Mouse (Mus musculus) midbrain, postnatal 0 days (tissue): ENCODE data around the gene Col4a3bp. TPM values are rescaled to one million over a fixed set of nuclear protein-coding genes. Genes with fewer than 3 reads are reported as not detected.

ENCODE experiments used
- ATAC-seq: fragments of 200-750 bp; cut with Nextera tagmentation; 2 replicates; pipeline ENCODE4 v1.8.0; 2017; ENCODE audit warnings: moderate number of reproducible peaks, mild to moderate bottlenecking, moderate TSS enrichment, moderate library complexity; ENCODE audit not compliant: low FRiP score
- DNase-seq: peaks from one replicate; pipeline ENCODE4 v3.0.0-alpha.2; 2015; ENCODE audit warnings: low spot score
- H3K27ac ChIP-seq: fragments of 300-500 bp; sonication (generic); 2 replicates; pipeline ENCODE4 v1.5.1; 2014; ENCODE audit warnings: low read depth, mild to moderate bottlenecking, low read length, mixed read lengths
- H3K27me3 ChIP-seq: fragments of 300-500 bp; sonication (generic); 2 replicates; pipeline ENCODE4 v1.6.1; 2014; ENCODE audit warnings: low read length, control low read depth, mixed read lengths; ENCODE audit not compliant: insufficient read depth
- H3K36me3 ChIP-seq: fragments of 300-500 bp; sonication (generic); 2 replicates; pipeline ENCODE4 v1.6.1; 2014; ENCODE audit warnings: low read length, control low read depth, mixed read lengths; ENCODE audit not compliant: insufficient read depth
- H3K4me1 ChIP-seq: fragments of 300-500 bp; sonication (generic); 2 replicates; pipeline ENCODE4 v1.6.1; 2014; ENCODE audit warnings: mild to moderate bottlenecking, control low read depth, antibody characterized with exemption, low read length, mixed read lengths; ENCODE audit not compliant: insufficient read depth
- H3K4me2 ChIP-seq: fragments of 300-500 bp; sonication (generic); 2 replicates; pipeline ENCODE4 v1.6.1; 2014; ENCODE audit warnings: low read depth, mild to moderate bottlenecking, low read length, mixed read lengths; ENCODE audit not compliant: poor library complexity, severe bottlenecking
- H3K4me3 ChIP-seq: fragments of 300-500 bp; sonication (generic); 2 replicates; pipeline ENCODE4 v1.5.1; 2014; ENCODE audit warnings: low read depth, mild to moderate bottlenecking, low read length, moderate library complexity
- H3K9ac ChIP-seq: fragments of 300-500 bp; sonication (generic); replicated peaks from 2 replicates; pipeline ENCODE4 v1.6.1; 2014; ENCODE audit warnings: mild to moderate bottlenecking, low read length, moderate library complexity, mixed read lengths; ENCODE audit not compliant: poor library complexity, severe bottlenecking
- H3K9me3 ChIP-seq: fragments of 300-500 bp; sonication (generic); 2 replicates; pipeline ENCODE4 v1.6.1; 2016; ENCODE audit warnings: low read length, control low read depth
- CTCF ChIP-seq: IDR thresholded peaks from 2 replicates; pipeline ENCODE4 v1.5.1; 2016; ENCODE audit warnings: antibody characterized with exemption, mild to moderate bottlenecking
- WGBS: fragments of 180-500 bp; shearing (Covaris S2); extraction: QIAGEN DNeasy Blood & Tissue Kit; methylation state at CpG from one replicate; pipeline ENCODE4 v1.1.7; 2014; 5-methylcytosine and 5-hydroxymethylcytosine counted together
- polyA plus RNA-seq: library from polyadenylated mRNA; unstranded; fragments of >200 nt; fragmentation: Nextera tagmentation; extraction: Ambion mirVana; gene quantifications from 2 replicates; pipeline ENCODE4 v1.2.1, GENCODE M21; 2015
- total RNA-seq: library from RNA; depleted of rRNA; stranded (reverse); fragments of >200 nt; gene quantifications from 2 replicates; pipeline ENCODE4 v1.2.3, GENCODE M21; 2014

Col4a3bp gene
- total and polyA plus RNA-seq, 2 experiments from 2014 or later = 9.6 to 43.4 TPM

GRCm38 (mm10) chr13:96670406-96671077 lies 128.1 kb downstream of the Col4a3bp start, which contains the start of gene Hmgcr:
TSS of gene Hmgcr (minus strand) at chr13:96670936.
- H3K4me3 ChIP-seq = peak within 1 kb of the TSS; percentile 99
- peak within 1 kb of the TSS; percentile 80 for H3K4me2 ChIP-seq
- H3K4me1 ChIP-seq = peaks cover 11% of the 10 kb centered on the region; the same call in 1 of the 2 replicates
- no peaks in the 10 kb centered on the region for H3K9me3 ChIP-seq
- peak within 1 kb of the TSS; percentile 96 for H3K9ac ChIP-seq
- H3K36me3 ChIP-seq = peaks cover 5% of the 10 kb centered on the region
- TF ChIP-seq CTCF = 0 out of 2 replicates have a peak, but pooled peaks have one; percentile 1
- H3K27me3 ChIP-seq = no peaks in the 10 kb centered on the region
- peak; percentile 100 for ATAC-seq
- DNase-seq = peak; percentile 99
- peak within 1 kb of the TSS; percentile 96 for H3K27ac ChIP-seq
- WGBS = under 1% methylated on average over 57 of the region's 70 CpGs

DNA sequence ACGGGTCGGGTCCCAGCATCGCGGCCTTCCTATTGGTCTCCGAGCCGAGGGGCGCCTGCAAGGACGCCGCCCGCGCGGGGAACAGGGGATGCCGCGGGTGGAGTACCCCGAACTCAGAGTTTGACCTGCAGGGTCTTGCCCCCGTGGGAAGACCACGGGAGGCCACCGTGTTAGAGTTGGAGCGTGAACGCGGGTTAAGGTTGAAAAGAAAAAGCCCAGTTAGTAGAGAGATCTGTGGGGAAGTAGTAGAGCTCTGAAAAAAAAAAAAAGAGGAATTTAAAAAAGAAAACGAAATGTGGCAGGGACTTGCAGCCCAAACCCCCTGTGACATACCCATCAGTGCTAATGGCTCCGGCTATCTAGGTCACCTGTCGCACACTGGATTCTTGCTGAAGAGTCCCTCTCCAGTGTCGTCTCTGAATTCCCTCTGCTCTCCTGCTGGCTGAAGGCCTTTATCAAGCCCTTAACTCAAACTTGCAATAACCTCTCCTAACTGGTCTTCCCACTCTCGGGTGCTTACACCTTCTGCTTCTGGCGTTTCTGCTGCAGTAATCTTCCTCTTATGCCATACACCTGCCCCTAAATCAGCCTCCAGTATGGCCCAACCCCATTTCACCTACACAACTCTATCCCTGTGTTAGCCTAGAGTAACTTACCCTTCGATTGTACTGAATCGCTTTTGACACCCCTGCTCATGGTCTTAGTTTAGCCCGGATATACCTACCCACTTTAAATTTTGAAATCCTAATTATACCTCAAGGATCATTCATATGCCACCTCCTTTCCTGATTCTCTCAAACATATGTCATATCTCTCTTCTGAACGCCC lies 128.9 kb downstream of the Col4a3bp start:
- ATAC-seq (no peak; the same call in 1 of the 2 replicates), DNase-seq (peak; percentile 37)
- H3K9me3 ChIP-seq = no peaks in the 10 kb centered on the region
- peak overlapping the region; percentile 80 for H3K4me2 ChIP-seq
- no peaks in the 10 kb centered on the region for H3K36me3 ChIP-seq
- peaks cover 11% of the 10 kb centered on the region; the same call in 1 of the 2 replicates for H3K4me1 ChIP-seq
- peak overlapping the region; percentile 96 for H3K27ac ChIP-seq
- no peaks in the 10 kb centered on the region for H3K27me3 ChIP-seq
- H3K9ac ChIP-seq = peak overlapping the region; percentile 44; the same call in 1 of the 2 replicates
- peak overlapping the region; percentile 99 for H3K4me3 ChIP-seq
- TF ChIP-seq CTCF = peak; percentile 48
- WGBS = 12% methylated on average over 31 of the region's 31 CpGs

DNA sequence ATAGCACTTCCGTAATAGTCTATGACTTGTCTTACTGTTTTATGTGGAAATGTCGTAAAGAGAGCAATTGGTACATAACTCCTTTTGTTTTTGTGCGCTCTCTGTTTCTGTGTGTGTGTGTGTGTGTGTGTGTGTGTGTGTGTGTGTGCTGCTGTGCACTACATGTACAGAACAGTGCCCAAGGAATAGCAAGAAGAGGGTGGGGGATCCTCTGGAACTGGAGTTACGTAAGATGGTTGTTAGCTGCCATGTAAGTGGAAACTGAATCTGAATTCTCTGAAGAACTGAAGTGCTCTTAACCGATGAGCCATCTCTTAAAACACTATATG lies 129.5 kb downstream of the Col4a3bp start:
- Histone ChIP-seq H3K27ac (peak overlapping the region; percentile 96), H3K9me3 (no peaks in the 10 kb centered on the region), H3K4me1 (peaks cover 9% of the 10 kb centered on the region; the same call in 1 of the 2 replicates), H3K27me3 (no peaks in the 10 kb centered on the region), H3K4me2 (no peak overlapping the region), H3K4me3 (no peak overlapping the region), H3K9ac (no peak overlapping the region), H3K36me3 (no peaks in the 10 kb centered on the region)
- no peak for ATAC-seq
- no peak for TF ChIP-seq CTCF
- no peak for DNase-seq
- WGBS = 89% methylated on average over 5 of the region's 5 CpGs

DNA sequence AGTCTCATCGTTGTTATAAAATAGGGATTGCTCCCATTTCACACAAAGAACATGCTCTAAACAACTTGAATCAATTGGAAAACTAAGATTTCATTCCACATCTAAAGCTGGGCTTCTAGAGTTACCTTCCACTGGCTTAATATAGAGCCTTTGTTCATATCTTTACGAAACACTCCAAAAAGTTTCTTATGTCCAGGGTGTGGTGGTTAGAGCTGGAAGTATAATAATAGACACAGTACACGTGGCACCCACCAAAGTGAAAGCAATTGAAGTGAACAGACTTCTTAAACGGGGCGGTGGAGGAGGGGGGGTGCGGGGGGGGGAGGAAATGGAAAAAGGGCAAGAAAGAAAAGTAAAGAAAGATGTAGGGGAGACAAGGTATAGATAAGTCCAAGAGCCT lies 129.9 kb downstream of the Col4a3bp start:
- DNase-seq (no peak), ATAC-seq (no peak)
- H3K9ac ChIP-seq = no peak overlapping the region
- peaks cover 5% of the 10 kb centered on the region; the same call in 1 of the 2 replicates for H3K4me1 ChIP-seq
- H3K4me2 ChIP-seq = no peak overlapping the region
- no peaks in the 10 kb centered on the region for H3K27me3 ChIP-seq
- H3K9me3 ChIP-seq = no peaks in the 10 kb centered on the region
- no peak overlapping the region for H3K27ac ChIP-seq
- H3K4me3 ChIP-seq = no peak overlapping the region
- 86% methylated on average over 6 of the region's 6 CpGs for WGBS
- H3K36me3 ChIP-seq = no peaks in the 10 kb centered on the region
- no peak for TF ChIP-seq CTCF

- Histone ChIP-seq H3K27ac (no peak overlapping the region), H3K36me3 (no peaks in the 10 kb centered on the region), H3K9ac (no peak overlapping the region), H3K9me3 (no peaks in the 10 kb centered on the region), H3K27me3 (no peaks in the 10 kb centered on the region), H3K4me2 (no peak overlapping the region), H3K4me3 (no peak overlapping the region), H3K4me1 (no peaks in the 10 kb centered on the region)
- DNase-seq (no peak), ATAC-seq (no peak)
- no peak for TF ChIP-seq CTCF
- 84% methylated on average over 7 of the region's 7 CpGs for WGBS
These were observed 131.4 kb downstream of the Col4a3bp start for GRCm38 (mm10) chr13:96673817-96674216.

GRCm38 (mm10) chr13:96675756-96676155 lies 133.3 kb downstream of the Col4a3bp start:
- Histone ChIP-seq H3K4me2 (no peak overlapping the region), H3K27me3 (no peaks in the 10 kb centered on the region), H3K4me3 (no peak overlapping the region), H3K4me1 (no peaks in the 10 kb centered on the region), H3K9ac (no peak overlapping the region), H3K9me3 (no peaks in the 10 kb centered on the region), H3K36me3 (no peaks in the 10 kb centered on the region), H3K27ac (no peak overlapping the region)
- no peak for DNase-seq
- TF ChIP-seq CTCF = no peak
- no peak for ATAC-seq
- WGBS = 82% methylated on average over 6 of the region's 6 CpGs
